Mouse (Mus musculus) E14TG2a.4 (cell line): Measurements from ENCODE around the gene Zbtb6.
A peak's percentile ranks its signal among the peaks of the same experiment; 100 is the strongest.

Experiments used
- H3K27me3 ChIP-seq: 2 replicates; pipeline ENCODE4 v1.6.1; 2014; ENCODE audit warnings: low read length, control low read depth; ENCODE audit not compliant: insufficient read depth
- H3K36me3 ChIP-seq: 2 replicates; pipeline ENCODE4 v1.6.1; 2014; ENCODE audit warnings: low read length, control low read depth; ENCODE audit not compliant: insufficient read depth
- H3K4me1 ChIP-seq: replicated peaks from 2 replicates; pipeline ENCODE4 v1.6.1; 2014; ENCODE audit warnings: low read depth, low read length, control low read depth
- H3K4me3 ChIP-seq: replicated peaks from 2 replicates; pipeline ENCODE4 v1.5.1; 2014; ENCODE audit warnings: mild to moderate bottlenecking, low read length
- H3K9me3 ChIP-seq: 2 replicates; pipeline ENCODE4 v1.6.1; 2014; ENCODE audit warnings: low read length, control low read depth
- CTCF ChIP-seq: conservative IDR thresholded peaks from 2 replicates; pipeline ENCODE4 v1.5.1; 2014; ENCODE audit warnings: low read length
- NANOG ChIP-seq: IDR thresholded peaks from 2 replicates; pipeline ENCODE4 v1.6.1; 2014; ENCODE audit warnings: borderline replicate concordance, low read length, mixed read lengths
- POU5F1 ChIP-seq: IDR thresholded peaks from 2 replicates; pipeline ENCODE4 v1.6.1; 2014; ENCODE audit warnings: low read length, borderline replicate concordance

The Zbtb6 gene

GRCm38 (mm10) chr2:37460707-37461106, 17.7 kb upstream of the Zbtb6 start:
- H3K36me3 ChIP-seq, result no peaks in the 10 kb centered on the region
- no peak for TF ChIP-seq POU5F1
- TF ChIP-seq NANOG, result no peak
- peak; percentile 51 for TF ChIP-seq CTCF
- H3K4me3 ChIP-seq, result no peak overlapping the region
- H3K27me3 ChIP-seq, result no peaks in the 10 kb centered on the region
- no peaks in the 10 kb centered on the region for H3K4me1 ChIP-seq
- H3K9me3 ChIP-seq, result no peaks in the 10 kb centered on the region

- Histone ChIP-seq H3K4me1 (peaks cover 29% of the 10 kb centered on the region), H3K36me3 (0 out of 2 replicates have a peak, but pooled peaks cover 16% of the 10 kb centered on the region), H3K4me3 (peak overlapping the region; percentile 88), H3K9me3 (no peaks in the 10 kb centered on the region), H3K27me3 (no peaks in the 10 kb centered on the region)
- no peak for TF ChIP-seq NANOG
- no peak for TF ChIP-seq POU5F1
- no peak for TF ChIP-seq CTCF
Measured at GRCm38 (mm10) chr2:37452376-37452760, 9.4 kb upstream of the Zbtb6 start.

GRCm38 (mm10) chr2:37451667-37452375, 8.8 kb upstream of the Zbtb6 start:
- TF ChIP-seq CTCF, result no peak
- TF ChIP-seq POU5F1, result no peak
- TF ChIP-seq NANOG, result no peak
- H3K9me3 ChIP-seq, result no peaks in the 10 kb centered on the region
- H3K27me3 ChIP-seq, result no peaks in the 10 kb centered on the region
- H3K4me1 ChIP-seq, result peaks cover 29% of the 10 kb centered on the region
- peak overlapping the region; percentile 88 for H3K4me3 ChIP-seq
- 0 out of 2 replicates have a peak, but pooled peaks cover 17% of the 10 kb centered on the region for H3K36me3 ChIP-seq

- Histone ChIP-seq H3K9me3 (no peaks in the 10 kb centered on the region), H3K4me3 (peak overlapping the region; percentile 97), H3K27me3 (no peaks in the 10 kb centered on the region), H3K4me1 (peaks cover 40% of the 10 kb centered on the region), H3K36me3 (peaks cover 59% of the 10 kb centered on the region)
- TF ChIP-seq NANOG (no peak), POU5F1 (no peak), CTCF (no peak)
Measured at GRCm38 (mm10) chr2:37431609-37432008, 11.4 kb downstream of the Zbtb6 start.

GRCm38 (mm10) chr2:37430593-37431464, 12.1 kb downstream of the Zbtb6 start:
- H3K9me3 ChIP-seq, result no peaks in the 10 kb centered on the region
- H3K4me3 ChIP-seq, result peak overlapping the region; percentile 97
- H3K36me3 ChIP-seq, result peaks cover 54% of the 10 kb centered on the region
- TF ChIP-seq NANOG (no peak), CTCF (no peak), POU5F1 (no peak)
- H3K4me1 ChIP-seq, result peaks cover 40% of the 10 kb centered on the region
- H3K27me3 ChIP-seq, result no peaks in the 10 kb centered on the region

GRCm38 (mm10) chr2:37423671-37424070, 19.3 kb downstream of the Zbtb6 start:
- no peak overlapping the region for H3K4me3 ChIP-seq

GRCm38 (mm10) chr2:37422306-37423304, 20.4 kb downstream of the Zbtb6 start, which contains the start of gene Rc3h2:
Gene Rc3h2, minus strand, starts transcription at chr2:37422903.
- TF ChIP-seq POU5F1 (no peak), NANOG (no peak), CTCF (no peak)
- H3K27me3 ChIP-seq, result no peaks in the 10 kb centered on the region
- H3K4me3 ChIP-seq, result peak within 1 kb of the TSS; percentile 88
- peaks cover 21% of the 10 kb centered on the region for H3K4me1 ChIP-seq
- peaks cover 16% of the 10 kb centered on the region for H3K36me3 ChIP-seq
- no peaks in the 10 kb centered on the region for H3K9me3 ChIP-seq

More at GRCm38 (mm10) chr2:37423671-37424070, 19.3 kb downstream of the Zbtb6 start:
- Histone ChIP-seq H3K36me3 (peaks cover 27% of the 10 kb centered on the region), H3K4me1 (peaks cover 30% of the 10 kb centered on the region), H3K9me3 (no peaks in the 10 kb centered on the region), H3K27me3 (no peaks in the 10 kb centered on the region)
- no peak for TF ChIP-seq NANOG
- TF ChIP-seq CTCF, result no peak
- no peak for TF ChIP-seq POU5F1

- Histone ChIP-seq H3K9me3 (no peaks in the 10 kb centered on the region), H3K4me1 (peaks cover 19% of the 10 kb centered on the region), H3K36me3 (peaks cover 9% of the 10 kb centered on the region; the same call in 1 of the 2 replicates), H3K27me3 (no peaks in the 10 kb centered on the region), H3K4me3 (peak overlapping the region; percentile 88)
- TF ChIP-seq NANOG, result no peak
- no peak for TF ChIP-seq CTCF
- TF ChIP-seq POU5F1, result no peak
Measured at GRCm38 (mm10) chr2:37421903-37422302, 21.1 kb downstream of the Zbtb6 start.
